Mouse (Mus musculus) heart, embryonic 10.5 days (tissue): ENCODE data around the gene Ankrd60. TPM values are rescaled to one million over a fixed set of nuclear protein-coding genes. Genes with fewer than 3 reads are reported as not detected.

Experiments used
- DNase-seq: peaks from one replicate; pipeline ENCODE4 v3.0.0-alpha.2; 2017; ENCODE audit warnings: low spot score
- H3K27ac ChIP-seq: fragments of 300-500 bp; sonication (generic); 2 replicates; pipeline ENCODE4 v1.5.1; 2016; ENCODE audit warnings: mild to moderate bottlenecking
- H3K27me3 ChIP-seq: fragments of 300-500 bp; sonication (generic); 2 replicates; pipeline ENCODE4 v1.6.1; 2016; ENCODE audit warnings: mild to moderate bottlenecking; ENCODE audit not compliant: poor library complexity, insufficient read depth, severe bottlenecking
- H3K36me3 ChIP-seq: fragments of 300-500 bp; sonication (generic); 2 replicates; pipeline ENCODE4 v1.6.1; 2016; ENCODE audit warnings: mild to moderate bottlenecking, moderate library complexity
- H3K4me1 ChIP-seq: fragments of 300-500 bp; sonication (generic); 2 replicates; pipeline ENCODE4 v1.6.1; 2016; ENCODE audit warnings: mild to moderate bottlenecking
- H3K4me3 ChIP-seq: fragments of 300-500 bp; sonication (generic); 2 replicates; pipeline ENCODE4 v1.5.1; 2016; ENCODE audit warnings: mild to moderate bottlenecking, moderate library complexity
- H3K9me3 ChIP-seq: fragments of 300-500 bp; sonication (generic); 2 replicates; pipeline ENCODE4 v1.6.1; 2016; ENCODE audit warnings: mild to moderate bottlenecking, moderate library complexity
- WGBS: fragments of 180-500 bp; shearing (Covaris S2); methylation state at CpG from one replicate; pipeline ENCODE4 v1.1.7; 2016; 5-methylcytosine and 5-hydroxymethylcytosine counted together
- polyA plus RNA-seq: library from polyadenylated mRNA; unstranded; fragments of >200 nt; fragmentation: Nextera tagmentation; extraction: Ambion mirVana; gene quantifications from 2 replicates; pipeline ENCODE4 v1.2.1, GENCODE M21; 2016

Gene Ankrd60
- polyA plus RNA-seq, 1 experiment from 2014 or later, result not detected

DNA sequence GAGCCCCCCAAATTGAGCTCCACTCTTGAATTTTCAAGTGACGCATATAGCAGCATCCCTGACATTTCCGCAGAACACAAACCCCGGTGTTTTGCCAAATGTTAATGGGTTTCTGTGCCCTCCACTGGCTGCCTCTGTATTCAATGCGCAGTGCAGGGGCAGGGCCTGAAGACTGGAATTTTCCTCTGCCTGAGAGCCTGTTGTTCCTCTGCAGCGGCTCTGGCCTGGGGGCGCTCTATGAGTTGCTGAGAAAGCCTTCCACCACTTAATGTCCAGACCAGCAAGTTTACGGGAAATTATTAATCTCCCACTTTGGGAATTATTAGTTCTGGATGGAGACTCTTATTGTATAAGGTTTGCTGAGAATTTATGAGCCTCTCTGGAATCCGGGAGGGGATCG, 14.0 kb downstream of the Ankrd60 start:
- no peak overlapping the region for H3K27ac ChIP-seq
- no peak for DNase-seq
- WGBS, result 72% methylated on average over 9 of the region's 9 CpGs

DNA sequence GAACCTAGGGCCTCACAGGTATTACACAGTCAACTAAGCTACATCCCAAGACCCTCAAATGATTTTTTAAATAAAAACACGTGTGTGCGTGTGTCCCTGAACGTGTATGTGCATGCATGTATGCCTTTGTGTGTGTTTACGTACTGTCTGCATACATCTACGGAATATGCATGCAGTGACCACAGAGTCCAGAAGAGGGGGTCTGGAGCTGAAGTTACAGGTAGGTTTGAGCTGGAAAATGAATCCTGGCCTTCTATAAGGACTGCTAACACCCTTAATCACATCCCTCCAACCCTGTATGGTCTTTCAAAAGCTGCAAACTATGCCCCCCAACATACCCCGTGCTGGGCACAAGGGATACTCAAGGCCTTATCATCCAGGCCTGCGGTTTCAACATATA, 14.8 kb downstream of the Ankrd60 start:
- Histone ChIP-seq H3K36me3 (no peaks in the 10 kb centered on the region), H3K4me3 (no peak overlapping the region), H3K4me1 (peaks cover 9% of the 10 kb centered on the region; the same call in 1 of the 2 replicates), H3K27ac (no peak overlapping the region), H3K9me3 (no peaks in the 10 kb centered on the region), H3K27me3 (no peaks in the 10 kb centered on the region; the same call in 1 of the 2 replicates)
- DNase-seq, result no peak
- WGBS, result 68% methylated on average over 7 of the region's 7 CpGs

More for the DNA sequence above, 14.0 kb downstream of the Ankrd60 start:
- no peaks in the 10 kb centered on the region for H3K9me3 ChIP-seq
- H3K27me3 ChIP-seq, result no peaks in the 10 kb centered on the region; the same call in 1 of the 2 replicates
- no peak overlapping the region for H3K4me3 ChIP-seq
- H3K4me1 ChIP-seq, result peaks cover 9% of the 10 kb centered on the region; the same call in 1 of the 2 replicates
- no peaks in the 10 kb centered on the region for H3K36me3 ChIP-seq

DNA sequence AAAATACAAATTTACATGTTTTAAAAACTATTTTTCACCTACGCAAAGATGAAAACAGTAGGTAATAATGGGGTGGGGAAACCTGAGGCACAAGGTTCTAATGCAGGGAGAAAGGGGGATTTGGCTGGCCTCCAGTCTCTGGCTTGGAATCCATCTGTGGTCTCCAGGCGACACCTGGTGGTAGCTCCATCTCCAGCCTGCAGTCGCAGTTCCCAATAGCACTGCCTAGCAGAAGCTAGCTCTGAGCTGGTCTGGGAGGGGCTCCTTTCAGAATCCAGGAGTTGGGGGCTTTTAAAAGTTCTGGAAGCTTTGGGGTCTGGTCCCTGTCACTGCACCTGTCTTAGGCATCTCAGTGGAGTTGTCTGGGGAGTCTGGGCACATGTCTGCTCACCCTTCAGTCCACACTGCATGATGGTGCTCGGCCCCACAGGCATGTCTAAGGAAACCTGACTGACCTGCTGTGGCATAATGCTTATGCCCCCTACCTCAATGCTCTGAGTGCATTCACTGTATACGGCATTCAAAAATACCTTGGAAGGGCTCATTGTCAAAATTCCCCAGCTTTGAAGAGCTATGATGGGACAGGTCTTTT, 16.2 kb downstream of the Ankrd60 start:
- DNase-seq, result no peak
- no peak overlapping the region for H3K27ac ChIP-seq
- no peak overlapping the region for H3K4me3 ChIP-seq
- H3K4me1 ChIP-seq, result peaks cover 9% of the 10 kb centered on the region; the same call in 1 of the 2 replicates
- H3K9me3 ChIP-seq, result no peaks in the 10 kb centered on the region
- H3K27me3 ChIP-seq, result no peaks in the 10 kb centered on the region; the same call in 1 of the 2 replicates
- WGBS, result 39% methylated on average over 5 of the region's 5 CpGs
- no peaks in the 10 kb centered on the region for H3K36me3 ChIP-seq

DNA sequence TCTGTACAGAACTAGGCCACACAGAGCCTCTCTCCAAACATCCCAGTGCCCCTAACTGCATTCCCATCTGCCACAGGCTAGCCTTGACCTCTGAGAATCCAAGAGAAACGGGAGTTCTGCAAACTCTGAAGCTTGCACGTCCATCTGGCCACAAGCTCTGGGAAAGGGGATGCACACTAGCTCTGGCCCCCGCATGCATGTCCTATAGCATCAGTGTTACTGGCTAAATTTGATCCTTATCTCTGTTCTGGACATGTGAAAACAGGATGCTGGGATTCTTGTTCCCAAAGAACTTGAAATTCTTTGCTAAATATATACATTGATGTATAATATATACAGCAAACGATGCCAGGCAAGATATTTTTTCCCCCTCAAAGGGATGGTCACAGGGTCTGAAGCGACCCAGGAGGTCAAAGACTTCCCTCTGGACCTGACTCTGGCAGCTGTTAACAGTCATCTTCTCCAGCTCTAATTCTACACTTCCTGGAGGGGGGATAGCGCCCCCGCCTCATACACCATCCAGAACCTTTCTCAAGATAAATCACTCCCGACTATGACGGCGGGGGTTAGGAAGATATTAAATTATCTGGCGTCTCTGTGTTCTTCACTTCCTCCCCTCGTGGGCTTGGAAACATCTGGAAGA, 19.3 kb downstream of the Ankrd60 start:
- H3K9me3 ChIP-seq, result no peaks in the 10 kb centered on the region
- H3K27ac ChIP-seq, result no peak overlapping the region
- WGBS, result 71% methylated on average over 12 of the region's 12 CpGs

DNA sequence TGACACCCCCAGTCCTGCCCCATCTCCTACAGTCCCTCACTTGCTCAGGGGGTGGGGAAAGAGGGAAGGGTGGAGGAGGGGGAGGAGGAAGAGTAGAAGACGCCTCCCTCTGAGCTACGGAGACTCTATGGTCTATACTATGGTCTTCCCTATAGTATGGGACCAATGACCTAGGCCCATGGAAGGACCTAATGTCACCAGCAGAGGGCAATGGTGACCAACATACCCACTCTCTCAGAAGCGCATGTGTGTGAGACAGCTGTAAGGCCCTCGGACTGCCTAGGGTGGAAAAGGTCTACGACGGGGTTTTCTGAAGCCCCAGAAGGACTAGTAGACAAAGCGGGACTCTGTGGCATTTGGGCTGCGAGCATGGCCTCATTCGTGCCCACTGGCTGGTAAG, 24.3 kb downstream of the Ankrd60 start:
- Histone ChIP-seq H3K9me3 (no peaks in the 10 kb centered on the region), H3K4me3 (no peak overlapping the region), H3K4me1 (no peaks in the 10 kb centered on the region), H3K36me3 (no peaks in the 10 kb centered on the region), H3K27ac (no peak overlapping the region), H3K27me3 (peaks cover 35% of the 10 kb centered on the region)
- DNase-seq, result no peak
- WGBS, result 44% methylated on average over 9 of the region's 9 CpGs

More for the DNA sequence above, 19.3 kb downstream of the Ankrd60 start:
- DNase-seq, result no peak
- Histone ChIP-seq H3K4me3 (no peak overlapping the region), H3K4me1 (no peaks in the 10 kb centered on the region), H3K27me3 (peaks cover 15% of the 10 kb centered on the region), H3K36me3 (no peaks in the 10 kb centered on the region)

DNA sequence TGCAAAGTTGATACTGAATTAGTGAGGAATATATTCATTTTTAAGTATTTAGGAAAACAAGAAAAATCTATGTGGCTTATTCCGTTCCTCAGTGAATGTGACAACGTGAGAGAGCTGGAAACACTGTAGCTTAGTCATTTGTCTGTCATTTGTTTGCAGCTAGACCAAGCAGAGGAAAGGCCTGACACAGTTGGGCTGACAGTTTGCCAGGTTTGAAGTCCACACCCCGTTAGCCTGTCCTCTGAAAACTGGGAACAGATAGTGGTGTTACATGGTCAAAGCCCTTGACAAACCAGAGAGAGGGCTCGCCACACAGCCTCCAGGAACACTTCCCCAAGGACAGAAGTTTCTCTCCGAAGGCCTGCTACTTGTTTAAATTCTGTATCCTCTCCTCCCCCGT, 27.5 kb downstream of the Ankrd60 start:
- peaks cover 58% of the 10 kb centered on the region for H3K27me3 ChIP-seq
- no peaks in the 10 kb centered on the region for H3K36me3 ChIP-seq
- H3K9me3 ChIP-seq, result no peaks in the 10 kb centered on the region
- H3K4me1 ChIP-seq, result no peaks in the 10 kb centered on the region
- H3K27ac ChIP-seq, result no peak overlapping the region
- 61% methylated on average over 6 of the region's 6 CpGs for WGBS
- no peak overlapping the region for H3K4me3 ChIP-seq
- no peak for DNase-seq

DNA sequence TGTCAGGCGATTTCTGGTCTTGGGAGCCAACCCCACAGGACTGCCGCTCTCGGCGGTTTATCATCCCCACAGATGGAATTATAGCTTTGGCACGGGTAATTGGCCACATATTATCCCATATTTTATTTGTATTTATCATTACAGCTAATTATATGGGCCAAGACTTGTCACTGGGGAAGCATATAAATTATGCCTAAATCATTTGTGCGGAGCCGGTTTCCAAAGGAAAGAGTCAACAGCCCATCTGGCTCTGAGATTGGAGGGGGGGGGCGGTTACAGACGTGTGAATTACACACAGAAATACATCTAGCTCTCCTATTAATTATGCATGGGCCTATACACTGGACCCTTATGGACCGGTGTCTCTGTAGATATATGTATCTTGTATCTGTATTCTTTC, 28.9 kb downstream of the Ankrd60 start:
- H3K36me3 ChIP-seq, result no peaks in the 10 kb centered on the region
- no peaks in the 10 kb centered on the region for H3K9me3 ChIP-seq
- DNase-seq, result no peak
- WGBS, result 90% methylated on average over 10 of the region's 10 CpGs
- no peaks in the 10 kb centered on the region for H3K4me1 ChIP-seq
- no peak overlapping the region for H3K27ac ChIP-seq
- peaks cover 58% of the 10 kb centered on the region for H3K27me3 ChIP-seq
- no peak overlapping the region for H3K4me3 ChIP-seq

DNA sequence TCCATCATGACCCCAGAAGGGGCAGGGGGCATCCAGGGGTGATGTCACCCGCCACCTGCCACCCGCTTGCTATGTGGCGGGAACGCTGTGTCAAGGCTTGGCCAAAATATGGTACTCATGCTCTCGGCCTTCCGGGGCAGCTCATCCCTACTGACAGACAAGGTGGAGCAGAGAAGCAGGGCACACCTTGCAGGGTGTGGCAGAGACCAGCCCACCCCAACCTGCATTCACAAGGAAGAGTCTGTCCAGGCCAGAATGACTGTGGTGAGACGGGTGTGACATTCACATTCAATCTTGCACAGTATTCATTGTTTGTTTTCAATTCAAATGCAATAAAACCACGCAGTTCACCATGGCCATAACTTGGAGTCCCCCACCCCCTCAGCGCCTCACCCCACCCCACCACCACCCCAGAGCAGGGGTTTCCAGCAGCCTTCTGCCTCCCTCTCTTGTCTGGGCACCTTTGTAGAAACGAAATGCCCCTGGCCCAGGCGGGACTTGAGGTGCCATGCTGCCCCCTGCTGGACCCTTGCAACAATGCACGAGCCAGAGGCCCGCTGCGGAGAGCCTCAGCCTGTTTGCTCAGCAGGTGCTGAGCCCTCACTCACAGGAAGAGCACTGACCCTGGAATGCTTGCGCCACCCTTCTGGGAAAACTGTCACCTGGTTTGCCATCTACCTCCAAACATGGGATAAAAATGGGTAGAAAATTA, 32.0 kb downstream of the Ankrd60 start:
- Histone ChIP-seq H3K4me1 (peaks cover 8% of the 10 kb centered on the region; the same call in 1 of the 2 replicates), H3K9me3 (no peaks in the 10 kb centered on the region), H3K27me3 (peaks cover 53% of the 10 kb centered on the region), H3K27ac (no peak overlapping the region), H3K4me3 (no peak overlapping the region), H3K36me3 (no peaks in the 10 kb centered on the region)
- peak; percentile 81 for DNase-seq
- 45% methylated on average over 15 of the region's 15 CpGs for WGBS

DNA sequence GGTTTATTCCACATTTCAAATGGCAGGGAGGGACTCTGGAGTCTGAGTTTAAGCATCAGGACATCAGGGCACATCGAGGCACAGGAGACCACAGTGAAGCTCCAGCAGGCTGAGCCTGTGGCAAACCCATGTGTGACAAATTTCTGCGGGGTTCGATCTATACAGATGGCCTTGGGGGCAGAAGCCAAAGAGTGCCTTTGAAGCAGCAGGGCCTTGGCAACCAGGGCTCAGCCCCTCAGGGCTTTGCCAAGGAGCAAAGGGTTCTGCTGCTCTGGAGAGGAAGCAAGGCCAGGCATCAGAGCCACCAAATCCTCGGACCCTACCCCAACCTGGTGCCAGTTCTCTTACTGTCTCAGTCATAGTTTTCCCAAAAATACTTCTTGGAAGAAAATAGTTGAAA, 35.4 kb downstream of the Ankrd60 start:
- DNase-seq, result no peak
- no peaks in the 10 kb centered on the region for H3K9me3 ChIP-seq
- no peak overlapping the region for H3K27ac ChIP-seq
- H3K27me3 ChIP-seq, result peaks cover 46% of the 10 kb centered on the region
- 83% methylated on average over 4 of the region's 4 CpGs for WGBS
- H3K36me3 ChIP-seq, result no peaks in the 10 kb centered on the region
- no peak overlapping the region for H3K4me3 ChIP-seq
- peaks cover 17% of the 10 kb centered on the region for H3K4me1 ChIP-seq

DNA sequence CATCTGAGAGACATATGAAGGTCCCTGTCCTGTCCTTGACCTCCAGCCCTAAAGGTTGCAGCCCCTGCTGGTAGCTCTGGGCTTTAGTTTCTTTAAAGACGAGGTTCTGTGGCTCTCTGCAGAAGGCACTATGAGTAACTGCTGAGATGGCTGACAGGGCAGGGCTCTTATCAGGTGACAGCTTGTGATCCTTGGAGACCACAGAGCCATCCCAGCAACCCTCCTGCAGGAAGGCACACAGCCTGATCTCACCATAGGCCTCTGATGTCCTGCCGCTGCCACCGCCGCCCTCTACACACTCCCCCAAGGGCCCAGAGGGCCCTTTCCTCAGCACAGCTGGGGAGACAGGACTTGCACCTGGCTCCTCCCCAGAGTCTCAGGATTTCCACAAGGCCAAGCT, 36.4 kb downstream of the Ankrd60 start:
- WGBS, result 22% methylated on average over 4 of the region's 4 CpGs
- Histone ChIP-seq H3K4me3 (no peak overlapping the region), H3K27me3 (peaks cover 38% of the 10 kb centered on the region), H3K27ac (no peak overlapping the region), H3K4me1 (peaks cover 17% of the 10 kb centered on the region), H3K36me3 (no peaks in the 10 kb centered on the region), H3K9me3 (no peaks in the 10 kb centered on the region)
- no peak for DNase-seq

DNA sequence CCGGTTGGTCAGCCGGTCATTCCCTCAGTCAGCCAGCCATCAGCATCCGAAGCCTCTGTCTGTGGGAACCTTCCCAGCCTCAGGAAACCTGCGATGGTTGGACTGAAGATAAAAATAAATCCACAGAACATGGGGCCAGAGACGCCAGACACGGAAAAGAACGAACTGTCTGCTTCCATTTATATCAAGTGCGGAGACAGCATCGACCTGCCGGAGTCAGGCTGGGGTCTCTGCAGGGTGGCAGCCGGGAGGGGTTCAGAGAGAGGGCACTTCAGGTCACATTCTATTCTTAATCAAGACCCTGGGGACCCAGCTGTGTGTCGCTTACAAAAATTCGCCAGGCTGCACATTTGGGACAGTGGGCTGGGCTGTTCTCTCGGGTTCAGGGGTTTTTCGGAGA, 38.4 kb downstream of the Ankrd60 start:
- no peaks in the 10 kb centered on the region for H3K9me3 ChIP-seq
- no peak for DNase-seq
- H3K4me3 ChIP-seq, result no peak overlapping the region
- H3K36me3 ChIP-seq, result no peaks in the 10 kb centered on the region
- H3K4me1 ChIP-seq, result peaks cover 17% of the 10 kb centered on the region
- H3K27me3 ChIP-seq, result peaks cover 27% of the 10 kb centered on the region
- H3K27ac ChIP-seq, result no peak overlapping the region
- whole genome bisulfite sequencing, result 41% methylated on average over 15 of the region's 15 CpGs

DNA sequence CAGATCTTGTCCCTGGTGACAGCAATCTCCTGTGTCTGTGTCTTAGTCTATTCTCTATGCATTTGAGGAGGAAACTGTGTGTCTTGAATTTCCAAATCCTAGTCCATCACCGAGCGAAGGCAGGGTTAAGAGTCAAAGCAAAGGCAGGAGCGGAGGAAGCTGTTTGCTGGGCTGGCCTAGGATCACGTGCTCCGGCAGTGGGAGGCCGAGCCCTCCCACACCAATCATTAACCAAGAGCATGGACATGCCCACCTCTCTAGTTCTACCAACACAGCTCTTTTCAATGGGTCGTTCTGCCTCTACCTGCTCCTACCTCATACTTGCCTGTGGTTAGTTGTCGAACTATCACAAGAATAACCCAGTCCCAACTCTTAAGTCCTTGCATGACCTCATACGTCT, 42.3 kb downstream of the Ankrd60 start:
- Histone ChIP-seq H3K4me3 (no peak overlapping the region), H3K27ac (no peak overlapping the region), H3K27me3 (peaks cover 18% of the 10 kb centered on the region), H3K9me3 (no peaks in the 10 kb centered on the region), H3K36me3 (no peaks in the 10 kb centered on the region), H3K4me1 (peaks cover 8% of the 10 kb centered on the region)
- no peak for DNase-seq
- WGBS, result 84% methylated on average over 9 of the region's 9 CpGs

DNA sequence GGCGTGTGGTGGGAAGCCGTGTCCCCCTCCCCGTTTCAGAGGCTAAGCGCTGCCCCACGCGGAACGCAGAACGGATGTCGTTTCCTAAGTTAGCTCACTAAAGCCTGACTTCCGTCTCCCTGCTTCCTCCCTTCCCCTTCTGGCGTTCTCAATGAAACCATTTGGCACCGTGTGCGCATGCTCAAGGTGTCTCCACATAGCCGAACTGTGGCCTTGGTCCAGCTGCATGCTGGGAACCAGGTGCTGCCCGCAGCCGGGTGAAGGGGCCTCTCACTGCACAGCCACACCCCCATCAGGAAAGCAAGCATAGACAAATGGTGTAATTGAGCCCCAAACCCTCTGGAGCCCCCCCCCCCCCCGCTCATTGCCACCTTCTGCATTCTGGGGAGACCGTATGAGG, 42.8 kb downstream of the Ankrd60 start:
- H3K27ac ChIP-seq, result no peak overlapping the region
- H3K4me3 ChIP-seq, result no peak overlapping the region
- H3K9me3 ChIP-seq, result no peaks in the 10 kb centered on the region
- peaks cover 15% of the 10 kb centered on the region; the same call in 1 of the 2 replicates for H3K27me3 ChIP-seq
- H3K36me3 ChIP-seq, result no peaks in the 10 kb centered on the region
- DNase-seq, result no peak
- H3K4me1 ChIP-seq, result peaks cover 8% of the 10 kb centered on the region; the same call in 1 of the 2 replicates
- 85% methylated on average over 18 of the region's 18 CpGs for WGBS
